Mouse (Mus musculus): Measurements from ENCODE around the gene Gsta4.
"Not testable (repeated sequence)": the region's sequence is repeated elsewhere in the genome, so short reads cannot be mapped to it uniquely, and the experiment has no call there.

Gsta4 gene

GRCm38 (mm10) chr9:78230461-78230860 is 47.9 kb downstream of the Gsta4 start, which contains the start of gene Gsta1:
TSS of gene Gsta1 (plus strand) at chr9:78230656.
- DNase-seq (ENCODE audit: low spot score): not testable (repeated sequence)

DNA sequence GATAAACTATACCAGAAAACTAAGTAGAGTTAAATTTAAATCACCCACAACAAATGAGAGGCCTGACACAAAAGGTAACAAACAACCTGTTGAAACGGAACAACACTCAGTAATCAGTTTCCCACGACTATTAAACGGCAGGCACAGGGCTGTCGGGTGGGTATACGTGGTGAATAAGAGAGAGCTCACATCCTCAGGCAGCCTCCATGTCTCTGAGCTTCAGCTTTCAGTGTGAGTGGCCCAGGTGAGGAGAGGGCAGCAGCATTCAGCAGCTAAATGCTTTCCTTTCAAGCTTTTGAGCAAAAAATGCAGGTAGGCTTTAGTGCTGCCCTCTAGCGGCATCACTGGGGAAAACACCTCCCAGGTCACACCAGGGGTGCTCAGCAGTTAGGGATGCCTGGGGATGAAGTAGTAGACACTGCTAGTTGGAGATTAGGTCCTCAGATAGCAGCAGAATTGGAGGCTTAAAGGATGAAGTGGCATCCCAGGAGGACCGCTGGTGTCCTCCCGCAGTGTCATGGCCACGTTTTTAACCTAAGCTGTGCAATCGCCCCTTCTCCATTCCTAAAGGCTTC is 50.6 kb downstream of the Gsta4 start:
- DNase-seq (ENCODE audit: low spot score): not testable (repeated sequence)

DNA sequence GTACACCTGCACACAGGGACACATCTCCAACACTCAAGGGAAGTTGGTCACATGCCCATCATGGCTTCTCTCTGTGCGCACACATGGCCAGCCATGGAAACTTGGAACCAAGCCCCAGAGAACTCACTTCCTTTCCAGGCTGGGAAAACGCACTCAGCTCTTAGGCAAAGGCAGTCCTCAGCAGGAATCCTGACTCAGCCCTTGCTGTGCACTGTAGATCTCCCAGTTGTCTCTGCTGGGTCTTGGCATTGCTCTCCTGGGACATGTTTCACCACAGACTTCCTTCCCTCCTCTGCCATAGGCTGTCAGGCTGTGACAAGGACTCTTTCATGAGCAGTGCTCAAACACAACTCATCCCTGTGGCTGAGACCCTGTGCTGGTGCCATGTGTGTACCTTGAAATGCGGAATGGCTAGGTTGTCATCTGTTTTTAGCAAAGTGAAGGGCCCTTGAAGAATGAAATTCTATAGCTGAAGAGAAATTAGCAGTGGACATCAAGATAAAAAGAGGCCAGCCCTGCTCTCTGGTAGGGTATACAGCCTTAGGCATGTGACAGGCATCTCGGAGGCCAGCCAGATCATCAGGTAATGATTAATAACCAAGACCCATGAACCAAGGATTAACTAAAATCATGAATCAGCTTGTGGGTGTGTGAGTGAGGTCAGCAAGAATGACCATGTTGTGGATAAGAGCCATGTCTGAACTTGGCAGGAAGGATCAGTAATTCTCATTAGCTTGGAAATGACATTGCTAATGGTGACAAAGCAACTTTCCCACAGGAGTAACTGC is 73.3 kb downstream of the Gsta4 start:
- not testable (repeated sequence) for DNase-seq (ENCODE audit: low spot score)

GRCm38 (mm10) chr9:78256914-78257313 is 74.3 kb downstream of the Gsta4 start, which contains the start of gene Gm3776:
TSS of gene Gm3776 (plus strand) at chr9:78257129.
- DNase-seq (ENCODE audit: low spot score): not testable (repeated sequence)
